Mouse (Mus musculus) megakaryocyte-erythroid progenitor cell, adult 5 weeks (primary cell): Measurements from ENCODE around the gene Barx2. TPM values are rescaled to one million over a fixed set of nuclear protein-coding genes. Genes with fewer than 3 reads are reported as not detected.

Experiments used
- polyA plus RNA-seq: library from polyadenylated mRNA; stranded (reverse); fragments of >175 nt; gene quantifications from 2 replicates; pipeline ENCODE4 v1.2.3, GENCODE M21; 2012

The Barx2 gene
- not detected in 2 replicates for polyA plus RNA-seq

GRCm38 (mm10) chr9:31912921-31913738, at the start of gene Barx2:
TSS of gene Barx2 (minus strand) at chr9:31913462.

Other genes with a start within 250 kb of the Barx2 start
- 3.2 and 4.6 TPM in 2 replicates for gene Arhgap32, start 202.7 kb upstream of the Barx2 start, polyA plus RNA-seq